In the genomic region with DNA sequence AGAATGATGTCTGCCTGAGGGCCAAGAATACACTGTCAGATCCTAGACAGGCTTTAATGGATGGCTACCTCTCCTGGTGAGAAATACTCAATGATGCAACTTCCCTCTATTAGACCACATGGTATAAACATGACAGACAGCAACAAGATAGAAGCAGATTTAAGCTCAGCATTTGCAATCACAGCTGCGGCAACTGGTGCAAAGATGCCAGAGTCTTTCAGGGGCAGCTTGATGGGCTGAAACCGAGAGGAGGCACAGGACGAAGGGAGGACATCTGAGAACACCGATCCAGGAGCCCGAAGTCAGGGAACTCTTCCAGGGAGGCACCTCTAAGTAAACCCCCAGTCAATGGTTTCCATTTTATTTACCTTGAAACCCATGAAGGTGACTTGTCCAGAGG, we compare ENCODE assay signal across 20 mouse cellular contexts. TPM values are rescaled to one million over a fixed set of nuclear protein-coding genes. Genes with fewer than 3 reads are reported as not detected.
DNase-seq lines count a peak whose midpoint lies in the region; ATAC-seq and TF ChIP-seq lines count a peak whose summit lies in the region.
"Had no signal": no experiment of that assay in that cellular context is flagged by ENCODE, and none has a peak within 500 bp of the region (broad histone marks: within the 10 kb centered on the region; RNA-seq: fewer than 3 reads in every experiment).

No protein-coding gene starts in this region.

- H3K36me3 ChIP-seq in kidney, postnatal 0 days (ENCODE audit: insufficient read depth, low read length): no peaks in the 10 kb centered on the region
- no peaks in the 10 kb centered on the region for H3K36me3 ChIP-seq in myocyte (ENCODE audit: control insufficient read depth, insufficient read depth)
- no peaks in the 10 kb centered on the region for H3K36me3 ChIP-seq in hindbrain, embryonic 12.5 days
- H3K36me3 ChIP-seq: G1E had no signal

- no peaks in the 10 kb centered on the region for H3K79me2 ChIP-seq in myocyte (ENCODE audit: control insufficient read depth, insufficient read depth)

- DNase-seq in kidney, postnatal 0 days (ENCODE audit: low spot score): peak; percentile 16
- no peak for DNase-seq in kidney, postnatal 36 days
- peak; percentile 15 for DNase-seq in 416B (ENCODE audit: low read depth)
- DNase-seq in spleen, postnatal 14 days (ENCODE audit: low spot score in 2 of 2): no peak
- DNase-seq: adrenal gland, adult 2 months; adrenal gland, adult 8-10 months; adrenal gland, postnatal 10 days; adrenal gland, postnatal 14 days; adrenal gland, postnatal 25 days; B cell, adult 2 months; cerebellum, adult 11 months; cerebellum, adult 11-12 months; cerebellum, adult 18-20 months; cerebellum, adult 2 months had no signal

- H3K9ac ChIP-seq in kidney, postnatal 0 days (ENCODE audit: low read depth, low read length): no peak overlapping the region
- H3K9ac ChIP-seq in hindbrain, embryonic 12.5 days: no peak overlapping the region

- TF ChIP-seq POLR2A in myocyte (IDR thresholded peaks at IDR 0.05; ENCODE audit: insufficient read length, low read depth): no peak

- H3K27me3 ChIP-seq in kidney, postnatal 0 days (ENCODE audit: insufficient read depth, low read length): no peaks in the 10 kb centered on the region
- no peaks in the 10 kb centered on the region for H3K27me3 ChIP-seq in myocyte (ENCODE audit: control insufficient read depth, insufficient read depth, insufficient read length)
- no peaks in the 10 kb centered on the region for H3K27me3 ChIP-seq in hindbrain, embryonic 12.5 days
- H3K27me3 ChIP-seq: Patski had no signal

- no peak overlapping the region for H3K27ac ChIP-seq in kidney, postnatal 0 days
- H3K27ac ChIP-seq in hindbrain, embryonic 12.5 days: no peak overlapping the region

- no peaks in the 10 kb centered on the region for H3K4me1 ChIP-seq in kidney, postnatal 0 days (replicated peaks; ENCODE audit: insufficient read depth, low read length)
- H3K4me1 ChIP-seq in hindbrain, embryonic 12.5 days: no peaks in the 10 kb centered on the region

- no peak overlapping the region for H3K4me2 ChIP-seq in kidney, postnatal 0 days (ENCODE audit: low read length)
- peak overlapping the region; percentile 53 for H3K4me2 ChIP-seq in myocyte (ENCODE audit: low read depth)
- H3K4me2 ChIP-seq in hindbrain, embryonic 12.5 days (replicated peaks): no peak overlapping the region

- no peak for TF ChIP-seq CTCF in kidney, postnatal 0 days (IDR thresholded peaks at IDR 0.05; ENCODE audit: low read depth)

- H3K4me3 ChIP-seq in kidney, postnatal 0 days (replicated peaks; ENCODE audit: low read depth, low read length): no peak overlapping the region
- H3K4me3 ChIP-seq in myocyte: peak overlapping the region; percentile 27
- H3K4me3 ChIP-seq in hindbrain, embryonic 12.5 days: no peak overlapping the region

- ATAC-seq in kidney, postnatal 0 days (replicated peaks; ENCODE audit: low FRiP score, low read depth): no peak
- no peak for ATAC-seq in hindbrain, embryonic 12.5 days (ENCODE audit: low FRiP score)
- ATAC-seq: activated CD4-positive, CD25-positive, alpha-beta regulatory T cell, adult 4 months; CD4-positive, CD25-positive, alpha-beta regulatory T cell, adult 4 months; Patski had no signal

- WGBS in kidney, postnatal 0 days: 38% methylated on average over 5 of the region's 5 CpGs
- WGBS in hindbrain, embryonic 12.5 days: 86% methylated on average over 5 of the region's 5 CpGs

- H3K9me3 ChIP-seq in kidney, postnatal 0 days (replicated peaks; ENCODE audit: low read length): no peaks in the 10 kb centered on the region
- no peaks in the 10 kb centered on the region for H3K9me3 ChIP-seq in hindbrain, embryonic 12.5 days (replicated peaks)
- H3K9me3 ChIP-seq: G1E had no signal

- no peak overlapping the region for H3ac ChIP-seq in myocyte (ENCODE audit: control insufficient read depth, insufficient read length)

TF ChIP-seq in myocyte, 11 proteins besides CTCF, POLR2A, EP300 and RAD21:
- TF ChIP-seq TCF3 (IDR thresholded peaks at IDR 0.05; ENCODE audit: insufficient read length, low read depth) (no peak), REST (IDR thresholded peaks at IDR 0.05; ENCODE audit: insufficient read depth, insufficient read length) (no peak), CEBPB (IDR thresholded peaks at IDR 0.05; ENCODE audit: insufficient read depth, poor library complexity, severe bottlenecking) (0 out of 2 replicates have a peak, but pooled peaks have one; percentile 23), MAX (IDR thresholded peaks at IDR 0.05; ENCODE audit: low read depth) (no peak), USF1 (IDR thresholded peaks at IDR 0.05; ENCODE audit: low read depth) (no peak), POLR2AphosphoS2 (IDR thresholded peaks at IDR 0.05; ENCODE audit: insufficient read length, low read depth) (no peak), MYOD1 (IDR thresholded peaks at IDR 0.05; ENCODE audit: control insufficient read depth in 1 of 3, insufficient read length in 2 of 3, low read depth in 2 of 3) (peak in 2 of 3 experiments; percentile 29 to 56), SRF (IDR thresholded peaks at IDR 0.05; ENCODE audit: control insufficient read depth, insufficient read length, low read depth) (no peak), TCF12 (IDR thresholded peaks at IDR 0.05; ENCODE audit: insufficient read depth, poor library complexity, severe bottlenecking) (peak; percentile 22), MYOG (IDR thresholded peaks at IDR 0.05; ENCODE audit: control insufficient read depth in 1 of 3, insufficient read depth in 1 of 3, insufficient read length in 2 of 3, low read depth in 2 of 3) (peak in 2 of 3 experiments; percentile 50 to 76), E2F4 (IDR thresholded peaks at IDR 0.05; ENCODE audit: insufficient read depth) (no peak)

RNA-seq across cellular contexts. Expression of a gene that starts 11.8 kb away (rescaled TPM):
- 2.9 and 3.9 TPM in 2 replicates for polyA plus RNA-seq in kidney, postnatal 0 days (2015; fragmentation: Nextera tagmentation; extraction: Ambion mirVana)
- polyA plus RNA-seq in myocyte (2012; fragmentation: generic; extraction: Trizol): 35.5 TPM
- 4.5 and 7.0 TPM in 2 replicates for polyA plus RNA-seq in hindbrain, embryonic 12.5 days (2016; fragmentation: Nextera tagmentation; extraction: Ambion mirVana)
- polyA plus RNA-seq: activated CD4-positive, CD25-positive, alpha-beta regulatory T cell, adult 4 months; adrenal gland, adult 2 months; CD4-positive, CD25-positive, alpha-beta regulatory T cell, adult 4 months; G1E had no signal

RNA-seq across cellular contexts. Expression of a gene that starts 12.4 kb away (rescaled TPM):
- polyA plus RNA-seq in kidney, postnatal 0 days (2015; fragmentation: Nextera tagmentation; extraction: Ambion mirVana): 79.6 and 84.5 TPM in 2 replicates
- 32.5 TPM for polyA plus RNA-seq in myocyte (2012; fragmentation: generic; extraction: Trizol)
- polyA plus RNA-seq in hindbrain, embryonic 12.5 days (2016; fragmentation: Nextera tagmentation; extraction: Ambion mirVana): 64.0 and 74.4 TPM in 2 replicates

RNA-seq across cellular contexts. Expression of a gene that starts 31.7 kb away (rescaled TPM):
- 1.8 and 2.3 TPM in 2 replicates for polyA plus RNA-seq in kidney, postnatal 0 days (2015; fragmentation: Nextera tagmentation; extraction: Ambion mirVana)
- 3.5 TPM for polyA plus RNA-seq in myocyte (2012; fragmentation: generic; extraction: Trizol)
- polyA plus RNA-seq in hindbrain, embryonic 12.5 days (2016; fragmentation: Nextera tagmentation; extraction: Ambion mirVana): 0.80 and 0.86 TPM in 2 replicates
- polyA plus RNA-seq: activated CD4-positive, CD25-positive, alpha-beta regulatory T cell, adult 4 months; CD4-positive, CD25-positive, alpha-beta regulatory T cell, adult 4 months; G1E had no signal

Comparison
In these comparisons a context has a peak if more than half of its experiments do, and no peak if none do; other contexts are left out.
1. DNase-seq: peak in kidney, postnatal 0 days (single experiment) and 416B (single experiment); none in kidney, postnatal 36 days (0 of 2) and spleen, postnatal 14 days (0 of 2).